Mouse (Mus musculus): ENCODE measurements around the gene Gm10638. TPM values are rescaled to one million over a fixed set of nuclear protein-coding genes. Genes with fewer than 3 reads are reported as not detected.

Gm10638 gene
- polyA plus RNA-seq (2012; rRNA removed) = 3.9 and 5.4 TPM in 2 replicates

- Histone ChIP-seq H3K4me1 (ENCODE audit: control insufficient read depth, insufficient read depth, low read length) (peaks cover 17% of the 10 kb centered on the region), H3K4me3 (replicated peaks; ENCODE audit: extremely low read depth, low read depth, low read length) (peak within 1 kb of the TSS; percentile 97)
- peak; percentile 69; the same call in 1 of the 2 replicates for TF ChIP-seq POLR2A (IDR thresholded peaks at IDR 0.05; ENCODE audit: borderline replicate concordance, extremely low read depth, low read depth, low read length)
- TF ChIP-seq CTCF (IDR thresholded peaks at IDR 0.05; ENCODE audit: insufficient read depth, low read length) = no peak
- under 1% methylated on average over 76 of the region's 88 CpGs for WGBS
- peak; percentile 80 for DNase-seq
These were observed at the start of gene Gm10638, which contains the start of gene Siah1a for GRCm38 (mm10) chr8:86745221-86745934. TSS of gene Gm10638 (plus strand) at chr8:86745699. TSS of gene Siah1a (minus strand) at chr8:86745934.

- 90% methylated on average over 2 of the region's 2 CpGs for WGBS
- Histone ChIP-seq H3K4me3 (replicated peaks; ENCODE audit: extremely low read depth, low read depth, low read length) (no peak overlapping the region), H3K4me1 (ENCODE audit: control insufficient read depth, insufficient read depth, low read length) (no peaks in the 10 kb centered on the region)
- TF ChIP-seq POLR2A (IDR thresholded peaks at IDR 0.05; ENCODE audit: borderline replicate concordance, extremely low read depth, low read depth, low read length) (no peak), CTCF (IDR thresholded peaks at IDR 0.05; ENCODE audit: insufficient read depth, low read length) (no peak)
- DNase-seq = no peak
These were observed 49.8 kb upstream of the Gm10638 start for GRCm38 (mm10) chr8:86695703-86696102.

GRCm38 (mm10) chr8:86698811-86699421 lies 46.6 kb upstream of the Gm10638 start:
- 83% methylated on average over 1 of the region's 1 CpGs for WGBS
- H3K4me3 ChIP-seq (replicated peaks; ENCODE audit: extremely low read depth, low read depth, low read length) = no peak overlapping the region
- H3K4me1 ChIP-seq (ENCODE audit: control insufficient read depth, insufficient read depth, low read length) = no peaks in the 10 kb centered on the region
- no peak for TF ChIP-seq POLR2A (IDR thresholded peaks at IDR 0.05; ENCODE audit: borderline replicate concordance, extremely low read depth, low read depth, low read length)
- no peak for TF ChIP-seq CTCF (IDR thresholded peaks at IDR 0.05; ENCODE audit: insufficient read depth, low read length)
- DNase-seq = no peak

GRCm38 (mm10) chr8:86699471-86699870 lies 46.0 kb upstream of the Gm10638 start:
- 77% methylated on average over 12 of the region's 12 CpGs for WGBS
- no peaks in the 10 kb centered on the region for H3K4me1 ChIP-seq (ENCODE audit: control insufficient read depth, insufficient read depth, low read length)
- DNase-seq = no peak
- no peak overlapping the region for H3K4me3 ChIP-seq (replicated peaks; ENCODE audit: extremely low read depth, low read depth, low read length)
- TF ChIP-seq POLR2A (IDR thresholded peaks at IDR 0.05; ENCODE audit: borderline replicate concordance, extremely low read depth, low read depth, low read length) = no peak
- no peak for TF ChIP-seq CTCF (IDR thresholded peaks at IDR 0.05; ENCODE audit: insufficient read depth, low read length)

GRCm38 (mm10) chr8:86702453-86702852 lies 43.0 kb upstream of the Gm10638 start:
- H3K4me1 ChIP-seq (ENCODE audit: control insufficient read depth, insufficient read depth, low read length) = no peaks in the 10 kb centered on the region
- no peak overlapping the region for H3K4me3 ChIP-seq (replicated peaks; ENCODE audit: extremely low read depth, low read depth, low read length)
- 73% methylated on average over 3 of the region's 3 CpGs for WGBS

GRCm38 (mm10) chr8:86705317-86705716 lies 40.2 kb upstream of the Gm10638 start:
- no peak for DNase-seq
- Histone ChIP-seq H3K4me1 (ENCODE audit: control insufficient read depth, insufficient read depth, low read length) (no peaks in the 10 kb centered on the region), H3K4me3 (replicated peaks; ENCODE audit: extremely low read depth, low read depth, low read length) (no peak overlapping the region)
- 85% methylated on average over 3 of the region's 3 CpGs for WGBS
- TF ChIP-seq CTCF (IDR thresholded peaks at IDR 0.05; ENCODE audit: insufficient read depth, low read length) = no peak
- no peak for TF ChIP-seq POLR2A (IDR thresholded peaks at IDR 0.05; ENCODE audit: borderline replicate concordance, extremely low read depth, low read depth, low read length)

More at GRCm38 (mm10) chr8:86702453-86702852, 43.0 kb upstream of the Gm10638 start:
- DNase-seq = no peak
- TF ChIP-seq POLR2A (IDR thresholded peaks at IDR 0.05; ENCODE audit: borderline replicate concordance, extremely low read depth, low read depth, low read length) = no peak

GRCm38 (mm10) chr8:86706756-86707155 lies 38.7 kb upstream of the Gm10638 start:
- no peak overlapping the region for H3K4me3 ChIP-seq (replicated peaks; ENCODE audit: extremely low read depth, low read depth, low read length)
- no peak for DNase-seq
- no peak for TF ChIP-seq POLR2A (IDR thresholded peaks at IDR 0.05; ENCODE audit: borderline replicate concordance, extremely low read depth, low read depth, low read length)
- no peak for TF ChIP-seq CTCF (IDR thresholded peaks at IDR 0.05; ENCODE audit: insufficient read depth, low read length)
- 78% methylated on average over 5 of the region's 5 CpGs for WGBS
- no peaks in the 10 kb centered on the region for H3K4me1 ChIP-seq (ENCODE audit: control insufficient read depth, insufficient read depth, low read length)

GRCm38 (mm10) chr8:86707873-86708272 lies 37.6 kb upstream of the Gm10638 start:
- 55% methylated on average over 4 of the region's 4 CpGs for WGBS
- TF ChIP-seq CTCF (IDR thresholded peaks at IDR 0.05; ENCODE audit: insufficient read depth, low read length) (no peak), POLR2A (IDR thresholded peaks at IDR 0.05; ENCODE audit: borderline replicate concordance, extremely low read depth, low read depth, low read length) (no peak)
- DNase-seq = no peak
- H3K4me3 ChIP-seq (replicated peaks; ENCODE audit: extremely low read depth, low read depth, low read length) = no peak overlapping the region
- H3K4me1 ChIP-seq (ENCODE audit: control insufficient read depth, insufficient read depth, low read length) = no peaks in the 10 kb centered on the region

GRCm38 (mm10) chr8:86712594-86712993 lies 32.9 kb upstream of the Gm10638 start:
- Histone ChIP-seq H3K4me1 (ENCODE audit: control insufficient read depth, insufficient read depth, low read length) (no peaks in the 10 kb centered on the region), H3K4me3 (replicated peaks; ENCODE audit: extremely low read depth, low read depth, low read length) (no peak overlapping the region)
- 85% methylated on average over 3 of the region's 3 CpGs for WGBS
- DNase-seq = no peak
- no peak for TF ChIP-seq CTCF (IDR thresholded peaks at IDR 0.05; ENCODE audit: insufficient read depth, low read length)
